Mouse (Mus musculus) thymus, adult 2 months (tissue): ENCODE results near the gene 9230104L09Rik. TPM values are rescaled to one million over a fixed set of nuclear protein-coding genes. Genes with fewer than 3 reads are reported as not detected.

ENCODE experiments used
- DNase-seq: peaks from one replicate; pipeline ENCODE4 v3.0.0; 2021
- H3K27ac ChIP-seq: fragments of 200-500 bp; 2 replicates; pipeline ENCODE4 v1.5.1; 2012; ENCODE audit warnings: low read length, control low read depth; ENCODE audit not compliant: control insufficient read depth, insufficient read depth
- H3K27me3 ChIP-seq: fragments of 200-500 bp; 2 replicates; pipeline ENCODE4 v1.6.1; 2012; ENCODE audit warnings: mild to moderate bottlenecking, low read length, moderate library complexity, mixed read lengths; ENCODE audit not compliant: control insufficient read depth, insufficient read depth
- H3K36me3 ChIP-seq: fragments of 200-500 bp; 2 replicates; pipeline ENCODE4 v1.6.1; 2012; ENCODE audit warnings: mild to moderate bottlenecking, low read length, moderate library complexity; ENCODE audit not compliant: control insufficient read depth, insufficient read depth
- H3K4me1 ChIP-seq: fragments of 200-500 bp; replicated peaks from 2 replicates; pipeline ENCODE4 v1.6.1; 2012; ENCODE audit warnings: low read length; ENCODE audit not compliant: control insufficient read depth, insufficient read depth
- H3K4me3 ChIP-seq: fragments of 200-500 bp; 2 replicates; pipeline ENCODE4 v1.5.1; 2012; ENCODE audit warnings: mild to moderate bottlenecking, low read length, control low read depth, moderate library complexity; ENCODE audit not compliant: control insufficient read depth, insufficient read depth
- CTCF ChIP-seq: fragments of 200-500 bp; IDR thresholded peaks from 2 replicates; pipeline ENCODE4 v1.5.1; 2012; ENCODE audit warnings: mild to moderate bottlenecking, control low read depth, low read length, moderate library complexity, borderline replicate concordance; ENCODE audit not compliant: control insufficient read depth, poor library complexity, insufficient read depth; ENCODE audit errors: extremely low read depth
- POLR2A ChIP-seq: fragments of 200-500 bp; IDR thresholded peaks from 2 replicates; pipeline ENCODE4 v1.6.1; 2012; ENCODE audit warnings: mild to moderate bottlenecking, low read length, control low read depth, moderate library complexity; ENCODE audit not compliant: control insufficient read depth, poor library complexity, insufficient read depth; ENCODE audit errors: extremely low read depth
- WGBS: fragments of 180-500 bp; shearing (Covaris S2); methylation state at CpG from one replicate; pipeline ENCODE4 v1.1.7; 2018; 5-methylcytosine and 5-hydroxymethylcytosine counted together
- polyA plus RNA-seq: library from polyadenylated mRNA; depleted of rRNA; stranded (reverse); fragments of >200 nt; gene quantifications from 2 replicates; pipeline ENCODE4 v1.2.3, GENCODE M21; 2012

9230104L09Rik gene
- polyA plus RNA-seq, 1 experiment, result 0.30 TPM

- no peak for TF ChIP-seq CTCF
- TF ChIP-seq POLR2A, result no peak
These were observed 3.1 kb downstream of the 9230104L09Rik start for GRCm38 (mm10) chr2:148861693-148862092.

GRCm38 (mm10) chr2:148860993-148861392 is 3.8 kb downstream of the 9230104L09Rik start:
- no peak for DNase-seq
- TF ChIP-seq POLR2A (no peak), CTCF (no peak)

More at GRCm38 (mm10) chr2:148861693-148862092, 3.1 kb downstream of the 9230104L09Rik start:
- no peaks in the 10 kb centered on the region for H3K27me3 ChIP-seq
- H3K4me3 ChIP-seq, result no peak overlapping the region
- H3K4me1 ChIP-seq, result no peaks in the 10 kb centered on the region
- H3K27ac ChIP-seq, result no peak overlapping the region
- no peak for DNase-seq
- H3K36me3 ChIP-seq, result no peaks in the 10 kb centered on the region

GRCm38 (mm10) chr2:148857506-148857905 is 7.3 kb downstream of the 9230104L09Rik start:
- Histone ChIP-seq H3K27ac (no peak overlapping the region), H3K36me3 (no peaks in the 10 kb centered on the region)

More at GRCm38 (mm10) chr2:148860993-148861392, 3.8 kb downstream of the 9230104L09Rik start:
- Histone ChIP-seq H3K36me3 (no peaks in the 10 kb centered on the region), H3K27ac (no peak overlapping the region), H3K4me1 (no peaks in the 10 kb centered on the region), H3K27me3 (no peaks in the 10 kb centered on the region), H3K4me3 (no peak overlapping the region)
- 87% methylated on average over 4 of the region's 4 CpGs for WGBS

GRCm38 (mm10) chr2:148856630-148857400 is 8.0 kb downstream of the 9230104L09Rik start:
- no peak overlapping the region for H3K4me3 ChIP-seq
- no peak for TF ChIP-seq POLR2A
- TF ChIP-seq CTCF, result no peak
- H3K4me1 ChIP-seq, result no peaks in the 10 kb centered on the region
- no peaks in the 10 kb centered on the region for H3K36me3 ChIP-seq
- no peaks in the 10 kb centered on the region for H3K27me3 ChIP-seq
- H3K27ac ChIP-seq, result no peak overlapping the region; the same call in 1 of the 2 replicates
- DNase-seq, result no peak
- WGBS, result 65% methylated on average over 8 of the region's 8 CpGs

More at GRCm38 (mm10) chr2:148857506-148857905, 7.3 kb downstream of the 9230104L09Rik start:
- 93% methylated on average over 4 of the region's 4 CpGs for WGBS
- no peak for DNase-seq
- Histone ChIP-seq H3K27me3 (no peaks in the 10 kb centered on the region), H3K4me3 (no peak overlapping the region), H3K4me1 (no peaks in the 10 kb centered on the region)
- TF ChIP-seq POLR2A (no peak), CTCF (no peak)

DNA sequence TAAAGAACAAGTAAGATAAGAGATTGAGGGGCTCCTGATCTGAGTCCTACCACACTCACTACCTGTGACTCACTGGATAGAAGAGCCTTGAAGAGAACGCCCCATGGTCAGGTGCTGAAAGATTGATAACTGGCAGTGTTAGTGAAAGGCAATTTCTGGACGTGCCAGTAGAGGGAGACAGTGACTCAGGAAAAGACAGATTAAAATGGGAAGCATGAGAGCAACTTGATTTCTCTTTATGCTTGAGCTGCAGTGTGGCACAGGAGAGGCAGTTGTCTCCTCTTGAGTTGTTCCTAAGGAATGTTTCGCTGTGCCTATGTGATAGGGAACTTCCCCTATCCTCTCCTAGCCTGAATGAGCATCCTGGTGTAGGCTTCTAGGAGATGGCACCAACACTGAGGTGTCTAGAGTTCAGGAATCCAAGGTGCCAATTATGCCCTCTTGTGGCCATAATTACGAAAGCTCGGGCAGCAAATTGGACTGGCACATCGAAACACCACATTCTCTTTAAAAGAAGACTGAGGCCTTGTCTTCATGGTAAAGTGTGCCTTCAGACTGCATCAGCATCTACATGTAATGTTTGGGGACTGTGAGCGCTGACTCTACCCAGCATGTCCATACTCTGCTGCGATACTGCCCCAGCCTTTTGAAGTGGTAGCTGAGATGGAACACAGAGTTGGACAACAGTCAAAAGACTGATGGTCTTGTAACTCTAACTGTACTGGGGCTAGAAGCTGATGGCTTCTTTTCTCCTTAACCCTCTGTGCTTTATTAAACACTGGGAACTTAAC is 13.5 kb downstream of the 9230104L09Rik start:
- no peak for TF ChIP-seq CTCF
- no peak for TF ChIP-seq POLR2A
- no peaks in the 10 kb centered on the region for H3K27me3 ChIP-seq
- H3K27ac ChIP-seq, result no peak overlapping the region
- WGBS, result 34% methylated on average over 8 of the region's 8 CpGs
- no peaks in the 10 kb centered on the region for H3K36me3 ChIP-seq
- DNase-seq, result peak; percentile 53
- H3K4me3 ChIP-seq, result no peak overlapping the region
- no peaks in the 10 kb centered on the region for H3K4me1 ChIP-seq

DNA sequence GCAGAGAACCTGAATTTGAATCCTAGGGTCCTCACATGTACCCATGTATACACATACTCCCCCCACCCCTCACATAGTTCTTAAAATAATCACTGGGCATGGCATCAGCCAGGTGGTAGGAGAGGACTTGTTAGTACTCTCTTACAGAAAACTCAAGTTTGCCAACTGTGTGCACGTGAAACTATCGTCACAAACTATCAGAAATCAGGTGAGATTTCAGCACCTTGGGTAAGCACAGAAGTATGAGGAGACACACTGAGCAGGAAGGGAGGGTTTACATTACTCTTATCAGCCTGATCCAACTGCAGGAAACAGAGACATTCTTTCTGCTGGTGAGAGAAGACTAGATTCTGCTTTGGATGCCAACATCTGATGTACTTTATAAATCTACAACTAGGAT is 25.6 kb downstream of the 9230104L09Rik start:
- H3K4me3 ChIP-seq, result no peak overlapping the region
- WGBS, result 75% methylated on average over 2 of the region's 2 CpGs
- no peak for TF ChIP-seq CTCF
- no peak for TF ChIP-seq POLR2A
- H3K4me1 ChIP-seq, result no peaks in the 10 kb centered on the region
- no peak for DNase-seq
- no peak overlapping the region for H3K27ac ChIP-seq
- H3K36me3 ChIP-seq, result no peaks in the 10 kb centered on the region
- no peaks in the 10 kb centered on the region for H3K27me3 ChIP-seq
